Mouse (Mus musculus) brain, adult 2 months (tissue): Measurements from ENCODE around the gene Nek9.

ENCODE experiments used
- DNase-seq: peaks from one replicate; pipeline ENCODE4 v3.0.0; 2011; ENCODE audit warnings: low read depth, low spot score

Nek9 gene

GRCm38 (mm10) chr12:85347196-85347595 lies 8.0 kb upstream of the Nek9 start:
- DNase-seq, result no peak

- peak; percentile 82 for DNase-seq
Observed at GRCm38 (mm10) chr12:85346374-85346773, 7.2 kb upstream of the Nek9 start.

- DNase-seq, result no peak
Observed at GRCm38 (mm10) chr12:85345559-85345958, 6.4 kb upstream of the Nek9 start.

GRCm38 (mm10) chr12:85344252-85344651 lies 5.1 kb upstream of the Nek9 start:
- peak; percentile 39 for DNase-seq

- DNase-seq, result no peak
Observed at GRCm38 (mm10) chr12:85342310-85342709, 3.1 kb upstream of the Nek9 start.

- peak; percentile 93 for DNase-seq
Observed at GRCm38 (mm10) chr12:85341131-85341530, 2.0 kb upstream of the Nek9 start.

- DNase-seq, result no peak
Observed at GRCm38 (mm10) chr12:85339947-85340346, 785 bp upstream of the Nek9 start.

- DNase-seq, result no peak
Observed at GRCm38 (mm10) chr12:85338815-85339214, 347 bp downstream of the Nek9 start.

GRCm38 (mm10) chr12:85337567-85338311 lies 1.4 kb downstream of the Nek9 start:
- DNase-seq, result no peak

GRCm38 (mm10) chr12:85330153-85330552 lies 9.0 kb downstream of the Nek9 start:
- DNase-seq, result no peak

- DNase-seq, result peak; percentile 74
Observed at GRCm38 (mm10) chr12:85308651-85309050, 30.5 kb downstream of the Nek9 start.

GRCm38 (mm10) chr12:85305247-85305892 lies 33.8 kb downstream of the Nek9 start:
- DNase-seq, result peak; percentile 91

GRCm38 (mm10) chr12:85304725-85305124 lies 34.4 kb downstream of the Nek9 start:
- DNase-seq, result peak; percentile 27

GRCm38 (mm10) chr12:85303256-85303655 lies 35.9 kb downstream of the Nek9 start:
- no peak for DNase-seq

GRCm38 (mm10) chr12:85298835-85299180 lies 40.4 kb downstream of the Nek9 start:
- no peak for DNase-seq

- DNase-seq, result no peak
Observed at GRCm38 (mm10) chr12:85298127-85298834, 40.9 kb downstream of the Nek9 start.

- DNase-seq, result no peak
Observed at GRCm38 (mm10) chr12:85297345-85297997, 41.7 kb downstream of the Nek9 start.

- DNase-seq, result no peak
Observed at GRCm38 (mm10) chr12:85296915-85297314, 42.2 kb downstream of the Nek9 start.

- DNase-seq, result no peak
Observed at GRCm38 (mm10) chr12:85295506-85295905, 43.7 kb downstream of the Nek9 start.

- DNase-seq, result no peak
Observed at GRCm38 (mm10) chr12:85292906-85293305, 46.3 kb downstream of the Nek9 start.

- DNase-seq, result no peak
Observed at GRCm38 (mm10) chr12:85292288-85292687, 46.9 kb downstream of the Nek9 start.

- DNase-seq, result no peak
Observed at GRCm38 (mm10) chr12:85291541-85291940, 47.6 kb downstream of the Nek9 start.
